Mouse (Mus musculus) liver, embryonic 14.5 days (tissue): Measurements from ENCODE around the gene Ankrd10. TPM values are rescaled to one million over a fixed set of nuclear protein-coding genes. Genes with fewer than 3 reads are reported as not detected.
A peak's percentile ranks its signal among the peaks of the same experiment; 100 is the strongest.

ENCODE experiments used
- ATAC-seq: fragments of 200-750 bp; cut with Nextera tagmentation; 2 replicates; pipeline ENCODE4 v1.8.0; 2017; ENCODE audit warnings: moderate number of reproducible peaks, mild to moderate bottlenecking, moderate library complexity; ENCODE audit not compliant: insufficient read depth
- DNase-seq, 3 experiments: peaks; one replicate each; pipeline ENCODE4 v3.0.0-alpha.2; 2012 to 2013; ENCODE audit warnings: low read depth in 3 of 3, low spot score in 3 of 3
- H3K27ac ChIP-seq: fragments of 300-500 bp; sonication (generic); 2 replicates; pipeline ENCODE4 v1.5.1; 2014; ENCODE audit warnings: moderate library complexity, mild to moderate bottlenecking, control low read depth, inconsistent platforms
- H3K27me3 ChIP-seq: fragments of 300-500 bp; sonication (generic); 2 replicates; pipeline ENCODE4 v1.6.1; 2014; ENCODE audit warnings: mild to moderate bottlenecking, low read length, moderate library complexity; ENCODE audit not compliant: control insufficient read depth, insufficient read depth
- H3K36me3 ChIP-seq: fragments of 300-500 bp; sonication (generic); replicated peaks from 2 replicates; pipeline ENCODE4 v1.6.1; 2014; ENCODE audit warnings: low read depth; ENCODE audit not compliant: control insufficient read depth, insufficient read depth
- H3K4me1 ChIP-seq, 2 experiments: fragments of 200-500 bp in 1 of 2; fragments of 300-500 bp in 1 of 2; sonication (generic) in 1 of 2; replicated peaks; 2 replicates each; pipeline ENCODE4 v1.6.1; 2012 to 2014; ENCODE audit warnings: antibody characterized with exemption in 1 of 2, inconsistent platforms in 1 of 2, low read length in 1 of 2; ENCODE audit not compliant: control insufficient read depth in 2 of 2, insufficient read depth in 2 of 2
- H3K4me2 ChIP-seq: fragments of 300-500 bp; sonication (generic); 2 replicates; pipeline ENCODE4 v1.6.1; 2014; ENCODE audit warnings: low read depth, mild to moderate bottlenecking, control low read depth, moderate library complexity
- H3K4me3 ChIP-seq, 2 experiments: fragments of 200-500 bp in 1 of 2; fragments of 300-500 bp in 1 of 2; sonication (generic) in 1 of 2; 2 replicates each; pipeline ENCODE4 v1.5.1; 2012 to 2014; ENCODE audit warnings: low read depth in 2 of 2, low read length in 2 of 2, mild to moderate bottlenecking in 2 of 2, control low read depth in 1 of 2, inconsistent platforms in 1 of 2, moderate library complexity in 1 of 2; ENCODE audit not compliant: insufficient read depth in 1 of 2
- H3K9ac ChIP-seq: fragments of 300-500 bp; sonication (generic); replicated peaks from 2 replicates; pipeline ENCODE4 v1.6.1; 2014; ENCODE audit warnings: mild to moderate bottlenecking, control low read depth, moderate library complexity
- H3K9me3 ChIP-seq: fragments of 300-500 bp; sonication (generic); 2 replicates; pipeline ENCODE4 v1.6.1; 2016; ENCODE audit warnings: low read length, mixed read lengths; ENCODE audit not compliant: control insufficient read depth
- CTCF ChIP-seq: IDR thresholded peaks from 2 replicates; pipeline ENCODE4 v1.5.1; 2016; ENCODE audit warnings: antibody characterized with exemption, low read depth, control low read depth
- EP300 ChIP-seq: IDR thresholded peaks from 2 replicates; pipeline ENCODE4 v1.6.1; 2016; ENCODE audit warnings: antibody characterized with exemption, low read depth
- WGBS: fragments of 180-500 bp; shearing (Covaris S2); extraction: QIAGEN DNeasy Blood & Tissue Kit; methylation state at CpG from one replicate; pipeline ENCODE4 v1.1.7; 2014; ENCODE audit not compliant: insufficient replicate concordance; 5-methylcytosine and 5-hydroxymethylcytosine counted together
- polyA plus RNA-seq, 2 experiments: library from polyadenylated mRNA; depleted of rRNA in 1 of 2; stranded (reverse) in 1 of 2; unstranded in 1 of 2; fragments of >200 nt; fragmentation: Nextera tagmentation in 1 of 2; extraction: Ambion mirVana in 1 of 2; gene quantifications; 2 replicates each; pipeline versions ENCODE4 v1.2.1 to v1.2.3; 2012 to 2014

The Ankrd10 gene
- polyA plus RNA-seq, 2 experiments: 17.6 to 24.8 TPM

- Histone ChIP-seq H3K4me1 (peaks cover 0 to 4% of the 10 kb centered on the region in 2 experiments; a peak in 1 of 4 replicates), H3K9ac (no peak overlapping the region), H3K27ac (no peak overlapping the region), H3K36me3 (no peaks in the 10 kb centered on the region), H3K9me3 (no peaks in the 10 kb centered on the region), H3K27me3 (no peaks in the 10 kb centered on the region), H3K4me3 (no peak overlapping the region), H3K4me2 (no peak overlapping the region)
- no peak for ATAC-seq
- WGBS: 51% methylated on average over 12 of the region's 12 CpGs
- no peak for TF ChIP-seq EP300
- TF ChIP-seq CTCF: no peak
- no peak for DNase-seq
Measured at GRCm38 (mm10) chr8:11593222-11593884, 42.2 kb downstream of the Ankrd10 start.

DNA sequence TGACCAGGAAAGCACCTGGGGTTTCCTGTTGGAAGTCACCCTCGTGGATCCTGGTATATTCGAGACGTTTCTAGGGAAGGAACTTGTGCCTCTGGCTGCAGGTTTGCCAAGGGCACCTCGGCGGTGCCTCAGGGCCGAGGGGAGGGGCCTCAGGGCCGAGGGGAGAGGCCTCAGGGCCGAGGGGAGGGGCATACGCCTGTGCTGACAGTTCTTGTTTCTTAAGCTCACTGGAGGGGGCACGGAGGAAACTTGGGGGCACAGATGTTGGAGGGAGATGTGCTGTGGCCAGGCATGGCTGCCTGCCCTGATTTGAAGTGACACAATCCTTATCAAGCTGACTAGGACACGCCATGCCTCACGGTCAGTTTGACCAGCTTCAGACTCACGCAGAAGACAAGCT is 43.3 kb downstream of the Ankrd10 start:
- no peaks in the 10 kb centered on the region for H3K27me3 ChIP-seq
- DNase-seq (no peak), ATAC-seq (no peak)
- TF ChIP-seq CTCF (no peak), EP300 (no peak)
- 7% methylated on average over 13 of the region's 13 CpGs for WGBS
- peaks cover 0 to 4% of the 10 kb centered on the region in 2 experiments; a peak in 1 of 4 replicates for H3K4me1 ChIP-seq
- no peak overlapping the region for H3K9ac ChIP-seq
- H3K4me2 ChIP-seq: 0 out of 2 replicates have a peak overlapping the region, but pooled peaks have one; percentile 4
- no peaks in the 10 kb centered on the region for H3K36me3 ChIP-seq
- H3K9me3 ChIP-seq: no peaks in the 10 kb centered on the region
- H3K4me3 ChIP-seq: no peak overlapping the region
- no peak overlapping the region for H3K27ac ChIP-seq

GRCm38 (mm10) chr8:11591837-11592236 is 43.7 kb downstream of the Ankrd10 start:
- no peak overlapping the region for H3K4me3 ChIP-seq
- TF ChIP-seq CTCF (no peak), EP300 (no peak)
- no peaks in the 10 kb centered on the region for H3K9me3 ChIP-seq
- no peak overlapping the region for H3K9ac ChIP-seq
- H3K4me1 ChIP-seq: peaks cover 0 to 4% of the 10 kb centered on the region in 2 experiments; a peak in 1 of 4 replicates
- DNase-seq: no peak
- WGBS: 60% methylated on average over 4 of the region's 4 CpGs
- H3K27ac ChIP-seq: no peak overlapping the region
- no peaks in the 10 kb centered on the region for H3K36me3 ChIP-seq
- H3K27me3 ChIP-seq: no peaks in the 10 kb centered on the region
- H3K4me2 ChIP-seq: 0 out of 2 replicates have a peak overlapping the region, but pooled peaks have one; percentile 4
- ATAC-seq: no peak

- ATAC-seq: no peak
- H3K27ac ChIP-seq: no peak overlapping the region
- TF ChIP-seq EP300: no peak
- no peak for TF ChIP-seq CTCF
- no peak overlapping the region for H3K9ac ChIP-seq
- WGBS: 51% methylated on average over 2 of the region's 2 CpGs
- H3K36me3 ChIP-seq: no peaks in the 10 kb centered on the region
- no peak overlapping the region for H3K4me3 ChIP-seq
- DNase-seq: no peak
- no peaks in the 10 kb centered on the region for H3K4me1 ChIP-seq
- H3K27me3 ChIP-seq: no peaks in the 10 kb centered on the region
- H3K4me2 ChIP-seq: no peak overlapping the region
- no peaks in the 10 kb centered on the region for H3K9me3 ChIP-seq
Measured at GRCm38 (mm10) chr8:11586374-11586745, 49.2 kb downstream of the Ankrd10 start.

- Histone ChIP-seq H3K9ac (no peak overlapping the region), H3K4me1 (no peaks in the 10 kb centered on the region), H3K4me3 (no peak overlapping the region), H3K4me2 (no peak overlapping the region), H3K9me3 (no peaks in the 10 kb centered on the region), H3K27ac (no peak overlapping the region), H3K36me3 (no peaks in the 10 kb centered on the region), H3K27me3 (no peaks in the 10 kb centered on the region)
- no peak for DNase-seq
- ATAC-seq: no peak
- 61% methylated on average over 21 of the region's 21 CpGs for WGBS
- TF ChIP-seq EP300: no peak
- no peak for TF ChIP-seq CTCF
Measured at GRCm38 (mm10) chr8:11585513-11586373, 49.8 kb downstream of the Ankrd10 start.
